Mouse (Mus musculus) adrenal gland, adult 18-20 months (tissue): ENCODE data around the gene Gpat2. TPM values are rescaled to one million over a fixed set of nuclear protein-coding genes. Genes with fewer than 3 reads are reported as not detected.

Experiments used
- DNase-seq, 2 experiments: peaks; one replicate each; pipeline ENCODE4 v3.0.0; 2021 to 2022; ENCODE audit warnings: low spot score in 2 of 2
- long read RNA-seq, 2 experiments: library from polyadenylated mRNA; stranded (forward); transcript quantifications; one replicate each; pipeline ENCODE4 v2.0.0; 2021
- total RNA-seq, 2 experiments: library from RNA; stranded (reverse); gene quantifications; 1 replicate in 1 of 2; 2 replicates in 1 of 2; pipeline ENCODE4 v1.2.3; 2021

The Gpat2 gene
- under 1 TPM in 1 of 2 experiments, not detected in 1; 0.19 TPM for total RNA-seq
- long read RNA-seq, experiment 1, partial matches to known transcripts, result 0 of 1 reads
- long read RNA-seq, experiment 1, other reads (novel, unspliced or antisense), result 1 of 1 reads
- long read RNA-seq, experiment 2, partial matches to known transcripts, result 0 of 1 reads
- long read RNA-seq, experiment 2, other reads (novel, unspliced or antisense), result 0 of 1 reads

DNA sequence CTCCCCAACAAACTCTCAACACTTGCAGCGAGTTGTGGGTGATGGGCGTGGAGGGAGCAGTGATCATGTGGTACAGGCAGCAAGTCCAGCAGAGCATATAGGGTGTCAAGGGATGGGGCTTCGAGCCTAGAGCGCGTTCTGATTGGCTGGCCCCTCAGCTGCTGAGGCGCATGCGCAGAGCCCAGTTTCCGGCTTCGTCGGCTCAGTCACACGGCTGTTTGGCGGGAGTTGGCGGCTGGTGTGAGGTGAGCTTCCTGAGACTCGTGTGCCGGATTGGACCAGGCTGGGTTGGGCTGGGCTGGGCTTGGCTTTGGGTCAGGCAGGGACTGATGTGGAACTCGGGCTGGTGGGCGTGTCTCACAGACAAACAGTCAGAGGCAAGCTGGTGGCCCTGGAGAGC lies at the start of gene Gpat2:
Gpat2 (plus strand) TSS at position 223 of the 400 bp plus-strand sequence.
- DNase-seq, result no peak

DNA sequence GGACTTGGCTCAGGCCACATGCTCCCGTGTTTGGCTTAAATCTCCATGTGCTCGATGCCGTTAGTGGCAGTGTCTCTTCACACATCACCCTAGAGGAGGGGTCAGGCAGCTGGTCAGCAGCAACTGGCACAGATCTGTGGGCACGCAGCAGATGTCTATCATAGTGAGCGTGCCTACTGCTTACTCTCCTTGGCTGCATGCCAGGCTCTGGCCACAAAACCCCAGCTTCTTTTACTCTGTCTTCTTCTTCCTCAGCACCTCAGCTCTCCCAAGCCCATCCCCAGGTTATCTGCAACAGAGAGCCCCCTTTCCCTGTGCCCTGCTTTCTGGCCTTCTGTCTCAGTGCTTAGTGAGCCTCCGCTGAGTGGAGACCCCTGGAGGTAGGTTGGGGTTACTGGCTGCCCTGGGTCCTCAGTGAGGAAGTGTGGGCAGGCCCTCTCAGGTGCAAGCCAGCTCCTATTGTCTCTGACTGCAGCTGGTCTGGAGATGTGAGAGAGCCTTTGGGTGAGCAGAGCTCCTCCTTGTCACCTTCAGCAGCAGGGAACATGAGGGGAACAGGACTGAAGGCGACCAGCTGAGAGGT lies 49.1 kb upstream of the Gpat2 start:
- DNase-seq, result no peak

DNA sequence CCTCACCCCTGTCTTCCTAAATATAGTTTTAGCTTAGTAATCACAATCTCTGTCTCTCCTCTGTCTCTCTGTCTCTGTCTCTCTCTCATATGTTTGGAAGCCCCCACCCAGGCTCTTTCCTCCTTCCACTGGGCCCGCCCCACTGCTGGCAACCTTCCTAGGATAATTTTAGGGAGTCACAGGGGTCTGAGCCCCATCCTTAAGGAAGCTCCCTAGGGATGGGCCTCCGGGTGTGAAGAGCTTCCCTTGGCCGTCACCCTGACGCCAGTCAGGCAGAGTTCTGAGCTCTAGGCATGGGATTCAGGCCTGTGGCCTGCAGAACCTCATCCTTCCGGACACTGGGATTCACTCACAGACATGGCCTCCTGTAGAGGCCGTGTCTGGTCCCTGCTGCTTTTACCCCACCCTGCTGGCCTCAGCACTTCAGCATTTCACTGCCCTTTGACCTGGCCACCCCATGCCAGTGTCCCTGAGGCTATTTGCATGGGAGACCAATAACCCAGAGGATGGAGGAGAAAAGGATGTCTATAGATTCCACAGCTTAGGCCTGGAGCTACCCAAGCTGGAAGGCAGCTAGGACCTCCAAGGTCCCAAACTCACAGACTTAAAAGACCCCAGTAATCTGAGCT lies 48.5 kb upstream of the Gpat2 start:
- DNase-seq, result no peak

DNA sequence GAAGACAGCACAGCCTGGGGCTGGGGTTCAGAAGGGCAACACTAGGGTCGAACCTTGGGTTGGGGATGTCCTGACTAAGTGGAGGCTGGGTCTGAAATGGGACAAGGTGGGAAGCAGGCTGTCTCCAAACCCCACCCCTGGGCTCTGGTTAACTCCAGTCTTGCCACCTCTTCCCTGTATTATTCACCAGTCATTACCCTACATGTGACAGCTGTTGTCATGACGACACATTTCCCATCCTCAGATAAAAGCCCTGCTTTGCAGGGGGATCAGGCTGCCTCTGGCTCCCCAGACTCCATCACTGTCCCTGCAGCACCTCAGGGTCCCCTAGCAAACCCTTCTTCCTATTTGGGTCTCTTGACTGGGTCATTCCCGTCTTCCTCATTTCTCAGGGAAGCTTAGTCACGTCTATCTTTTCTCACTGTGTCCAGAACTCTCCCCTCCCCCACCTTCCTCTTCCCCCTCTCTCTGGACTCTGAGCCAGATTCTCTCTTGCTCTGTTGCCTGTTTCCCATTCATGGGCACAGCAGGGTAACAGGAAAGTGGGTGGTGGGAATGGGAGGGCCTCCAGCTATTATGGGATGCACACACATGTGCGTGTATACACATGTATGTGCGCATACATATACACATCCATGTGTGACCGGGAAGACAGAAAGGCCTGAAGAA lies 46.9 kb upstream of the Gpat2 start:
- DNase-seq, result no peak

DNA sequence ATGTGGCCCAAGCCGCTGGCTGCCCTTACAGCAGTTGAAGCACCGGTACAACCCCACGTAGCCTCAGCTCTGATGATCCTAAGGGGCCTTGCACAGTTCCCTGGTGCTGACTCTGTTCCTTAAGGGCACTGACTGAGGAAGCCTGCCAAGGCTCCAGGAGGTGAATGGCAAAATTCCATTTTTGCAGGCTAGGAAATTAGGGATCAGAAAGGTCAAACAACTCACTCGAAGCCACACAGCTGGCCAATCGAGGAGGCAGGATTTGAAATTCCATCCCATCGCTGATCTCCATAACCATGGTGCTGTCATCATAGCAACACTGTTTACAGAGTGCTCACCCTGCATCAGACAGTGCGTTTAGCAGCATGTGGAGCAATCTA lies 46.4 kb upstream of the Gpat2 start:
- no peak for DNase-seq

DNA sequence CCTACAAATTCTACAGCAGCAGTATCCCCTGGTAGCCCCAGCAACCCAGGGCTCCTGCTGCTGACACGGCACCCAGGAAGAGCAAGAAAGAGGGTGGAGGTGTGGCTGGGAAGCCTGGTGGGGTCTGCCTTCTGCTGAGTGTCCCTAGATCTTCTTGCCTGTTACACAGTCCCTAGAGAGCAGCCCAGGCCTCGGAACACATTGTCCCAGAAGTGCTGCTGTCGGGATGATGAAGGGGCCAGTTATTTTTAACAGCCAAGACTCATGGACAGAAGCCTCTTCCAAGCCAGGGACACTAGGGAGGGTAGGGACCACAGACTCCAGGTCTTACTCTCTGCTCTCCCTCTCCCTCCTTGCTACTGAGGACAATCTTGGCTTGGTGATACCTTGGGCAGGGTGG lies 45.7 kb upstream of the Gpat2 start:
- DNase-seq, result no peak

DNA sequence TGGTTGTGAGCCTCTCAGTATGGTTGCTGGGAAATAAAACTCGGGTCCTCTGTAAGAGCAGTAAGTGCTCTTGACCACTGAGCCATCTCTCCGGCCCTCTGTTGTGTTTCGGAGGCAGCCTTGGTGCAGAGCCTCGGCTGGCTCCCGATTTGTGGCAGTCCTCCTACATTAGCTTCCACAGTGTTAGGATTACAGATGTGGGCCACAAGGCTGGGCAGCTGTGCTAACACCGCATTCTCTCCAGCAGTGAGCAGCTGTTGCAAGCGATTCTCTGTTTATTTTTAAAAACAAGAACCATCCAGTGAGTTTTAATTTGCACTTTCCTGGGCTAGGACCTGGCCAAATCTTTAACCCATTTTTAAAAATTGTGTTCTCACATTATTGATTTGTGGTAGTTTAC lies 41.1 kb upstream of the Gpat2 start:
- no peak for DNase-seq

DNA sequence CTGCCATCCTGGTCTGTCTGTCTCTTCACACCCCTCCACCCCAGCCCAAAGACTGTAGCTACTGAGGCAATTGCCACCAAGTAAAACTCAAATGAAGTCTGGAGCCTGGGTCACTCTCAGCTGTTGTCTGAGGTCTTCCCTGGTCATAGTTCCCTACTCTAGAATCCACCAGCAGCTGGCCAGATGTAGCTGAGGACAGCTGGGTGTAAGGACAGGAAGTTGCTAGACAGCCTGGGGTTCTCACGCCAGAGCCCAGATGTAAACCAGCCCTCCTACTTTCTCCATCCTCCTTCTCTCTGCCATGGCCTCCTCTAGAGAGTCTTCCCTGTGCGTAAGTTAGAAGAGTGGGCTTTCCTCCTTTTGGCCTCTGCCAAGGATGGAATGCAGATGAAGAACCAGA lies 37.5 kb upstream of the Gpat2 start:
- no peak for DNase-seq

DNA sequence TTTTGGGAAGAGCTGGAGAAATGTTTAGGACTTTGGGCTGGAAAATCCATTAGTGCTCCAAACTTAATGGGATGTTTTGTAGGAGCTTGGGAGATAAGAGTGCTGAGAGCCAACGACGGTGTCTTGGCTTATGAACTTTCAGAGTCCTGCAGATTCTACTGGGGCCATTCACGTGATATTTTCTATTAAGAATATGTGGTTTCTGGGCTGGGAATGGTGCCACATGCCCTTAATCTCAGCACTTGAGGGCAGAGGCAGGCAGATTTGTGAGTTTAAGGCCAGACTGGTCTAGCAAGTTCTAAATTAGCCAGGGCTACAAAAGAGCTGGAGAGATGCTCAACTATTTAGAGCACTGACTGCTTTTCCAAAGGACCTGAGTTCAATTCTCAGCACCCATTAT lies 34.6 kb upstream of the Gpat2 start:
- no peak for DNase-seq

DNA sequence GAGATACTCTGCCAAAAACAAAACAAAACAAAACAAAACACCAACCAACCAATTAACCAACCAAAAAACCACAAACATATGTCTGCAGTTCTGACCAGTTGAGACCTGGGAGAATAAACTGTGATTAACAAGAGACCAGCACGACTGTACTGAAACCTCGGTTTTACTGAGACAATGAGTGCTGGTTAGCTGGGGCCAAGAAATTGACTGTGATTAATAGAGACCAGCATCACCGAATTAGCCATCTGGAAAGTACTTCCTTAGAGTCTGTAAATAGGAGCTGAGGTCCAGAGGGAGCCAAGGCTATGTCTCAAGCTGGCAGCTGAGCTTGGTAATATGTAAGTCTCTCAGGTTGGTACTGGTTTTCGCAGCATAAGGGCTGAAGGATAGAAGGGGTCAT lies 34.2 kb upstream of the Gpat2 start:
- no peak for DNase-seq

DNA sequence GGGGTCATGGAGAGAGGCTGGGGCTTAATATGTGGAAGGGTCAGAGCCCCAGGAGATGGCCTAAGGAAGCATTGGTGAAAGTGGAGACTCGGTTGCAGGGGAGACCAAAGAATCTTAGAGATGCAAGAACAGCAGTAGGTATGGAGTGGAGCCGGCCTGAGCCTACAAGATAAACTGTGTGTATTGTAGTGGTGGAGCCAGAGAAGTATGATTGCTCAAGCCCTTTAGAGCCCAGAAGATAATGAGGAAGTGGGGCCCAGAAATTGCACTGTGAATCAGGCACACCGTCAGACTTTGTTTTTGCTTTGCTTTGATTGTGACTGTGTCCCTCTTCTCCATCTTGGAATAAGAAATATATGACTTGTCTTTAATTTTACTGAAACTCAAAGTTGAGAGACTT lies 33.7 kb upstream of the Gpat2 start:
- no peak for DNase-seq

DNA sequence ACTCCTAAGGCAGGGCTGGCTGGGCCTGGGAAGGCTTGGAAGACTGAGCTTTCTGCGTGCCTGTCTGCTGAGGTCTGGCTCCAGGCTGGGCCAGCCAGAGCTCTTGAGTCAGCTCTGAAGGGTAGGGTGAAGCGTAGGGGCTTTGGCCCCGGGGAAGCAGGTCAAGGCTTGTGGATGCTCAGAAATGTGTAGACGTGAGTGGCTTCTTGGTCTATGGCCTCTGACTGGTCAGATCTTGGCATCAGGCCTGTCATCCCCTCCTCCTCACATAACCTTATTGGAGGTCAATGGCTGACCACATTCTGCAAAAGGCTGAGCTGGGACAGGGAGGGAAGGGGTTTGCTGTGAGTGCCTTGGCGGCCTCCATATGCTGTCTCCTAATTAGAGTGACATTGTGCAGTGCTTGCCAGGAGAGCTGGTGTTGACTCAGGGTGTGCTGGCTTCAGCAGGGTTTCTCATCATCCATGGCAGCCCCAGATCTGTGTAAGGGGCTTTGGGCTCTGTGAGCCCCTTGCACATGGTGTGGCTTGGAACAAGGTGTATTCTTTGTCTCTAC lies 30.3 kb upstream of the Gpat2 start:
- peak in 1 of 2 experiments; percentile 22 for DNase-seq

DNA sequence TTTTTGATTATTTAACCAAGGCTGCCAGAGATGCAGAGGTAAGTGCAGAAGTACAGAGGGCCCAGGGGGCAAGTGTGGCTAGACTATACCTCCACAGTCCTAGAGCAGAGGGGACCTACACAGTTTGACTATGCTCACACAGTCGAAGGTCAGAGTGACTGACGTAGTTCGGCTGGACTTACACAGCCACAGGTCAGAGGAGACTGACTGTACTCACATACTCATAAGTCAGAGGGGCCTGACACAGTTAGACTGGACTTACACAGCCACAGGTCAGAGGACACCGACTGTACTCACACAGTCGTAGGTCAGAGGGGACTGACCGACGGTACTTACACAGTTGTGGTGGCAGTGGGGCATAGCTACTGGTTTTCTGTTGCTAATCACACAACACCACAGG lies 26.3 kb upstream of the Gpat2 start:
- DNase-seq, result no peak

DNA sequence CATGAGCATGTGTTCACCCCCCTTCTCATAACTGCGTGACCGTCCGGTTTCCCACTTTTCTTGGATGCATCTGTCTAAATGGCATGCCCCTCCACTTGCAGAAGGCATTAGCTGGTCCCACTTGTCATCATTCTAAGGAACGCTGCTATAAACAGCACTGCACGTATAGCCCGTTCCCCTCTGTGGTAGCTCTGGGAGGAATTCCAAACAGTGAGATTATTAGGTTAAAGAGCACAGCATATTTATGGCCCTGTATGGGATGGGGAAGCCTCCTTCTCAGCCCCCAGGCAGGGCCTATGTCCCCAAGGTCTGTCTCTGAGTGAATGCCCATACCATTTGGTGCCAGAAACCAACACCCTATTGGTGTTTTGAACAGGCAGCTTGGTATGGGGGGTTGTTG lies 13.9 kb upstream of the Gpat2 start:
- DNase-seq, result no peak

DNA sequence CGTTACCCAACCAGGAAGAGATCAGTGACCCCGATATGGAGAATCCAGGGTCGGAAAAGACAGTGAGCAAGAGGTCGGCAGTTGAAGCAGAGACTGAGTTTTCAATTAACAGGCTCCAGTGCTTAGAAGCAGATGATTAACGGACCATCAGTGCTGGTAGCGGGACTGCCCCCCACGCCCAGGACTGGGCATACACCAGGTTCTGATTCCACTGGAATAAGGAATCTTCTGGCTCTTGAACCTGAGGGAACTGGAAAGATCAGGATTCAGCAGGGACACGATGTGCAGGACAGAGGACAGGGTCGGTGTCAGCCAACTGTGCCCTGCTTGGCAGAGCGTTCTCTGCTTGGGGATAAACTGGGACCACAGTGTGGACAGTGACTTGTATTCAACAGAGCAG lies 9.2 kb upstream of the Gpat2 start:
- DNase-seq, result no peak

DNA sequence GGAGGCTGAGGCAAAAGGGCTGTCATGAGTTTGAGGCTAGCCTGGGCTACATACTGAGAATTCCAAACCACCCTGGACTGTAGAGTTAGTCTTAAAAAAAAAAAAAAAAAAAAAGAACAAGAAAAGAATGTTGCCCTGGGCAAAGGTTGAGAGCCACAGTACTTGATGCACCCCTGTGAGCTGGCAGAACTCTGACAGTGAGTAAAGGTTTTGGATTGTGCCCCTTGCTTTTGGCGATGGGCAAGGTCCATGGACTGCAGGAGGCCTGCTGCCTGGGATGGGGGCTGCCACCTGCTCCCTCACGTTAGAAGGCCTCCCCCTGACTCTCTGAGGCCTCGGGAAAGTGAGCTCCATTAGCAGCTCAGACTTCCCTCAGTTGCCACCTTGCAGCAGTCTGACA lies 8.3 kb upstream of the Gpat2 start:
- DNase-seq, result no peak

DNA sequence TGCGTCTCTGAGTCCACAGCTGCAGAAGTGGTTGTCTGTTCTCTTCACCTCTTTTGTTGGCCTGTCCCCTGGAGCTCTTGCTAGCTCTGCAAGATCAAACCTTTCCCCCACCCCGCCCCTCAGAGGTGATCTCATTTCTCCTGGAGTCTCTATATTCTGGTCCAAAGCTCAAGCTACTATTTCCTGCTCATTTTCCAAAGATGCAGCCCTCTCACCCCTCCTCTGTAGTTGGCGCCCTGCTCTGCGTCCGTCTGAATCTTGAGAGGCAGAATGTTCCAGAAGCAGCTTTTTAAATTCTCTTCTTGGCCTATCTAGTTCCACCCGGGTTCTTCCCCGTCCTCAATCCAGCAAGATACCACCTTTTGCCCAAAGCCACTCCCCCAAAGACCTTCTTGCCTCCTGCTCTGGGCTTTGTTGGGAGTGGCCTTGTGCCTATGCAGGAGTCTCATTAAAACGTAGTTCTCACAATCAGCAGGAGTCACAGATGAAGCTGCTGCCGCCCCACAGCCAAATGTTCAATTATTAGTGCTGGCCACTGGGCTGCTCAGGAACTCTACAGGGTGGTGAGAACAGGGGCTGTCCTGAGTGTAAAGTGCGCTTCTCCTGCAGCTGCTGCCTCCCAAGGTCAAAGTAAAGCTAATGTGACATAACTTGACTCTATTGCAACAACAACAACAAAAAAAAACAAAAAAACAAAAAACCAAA lies 6.6 kb upstream of the Gpat2 start:
- DNase-seq, result no peak

DNA sequence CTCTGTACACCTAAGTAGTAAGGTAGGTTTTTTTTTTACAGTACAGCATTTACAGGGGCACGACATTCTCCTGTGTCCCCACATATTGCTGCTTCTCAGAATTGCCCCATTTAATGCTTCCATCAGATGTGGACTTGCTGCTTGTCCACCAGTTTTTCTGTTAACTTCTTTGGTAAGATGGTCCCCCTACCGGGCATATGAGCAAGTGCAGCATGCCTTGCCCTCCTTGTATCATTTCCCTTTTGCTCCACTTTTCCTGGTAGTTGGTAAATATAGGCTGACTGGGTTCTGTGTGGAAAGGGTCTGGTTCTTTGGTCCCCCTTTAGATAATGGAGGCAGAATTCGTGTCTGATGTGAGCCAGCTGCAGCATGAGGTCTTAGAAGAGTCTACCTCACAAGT lies 5.2 kb downstream of the Gpat2 start:
- DNase-seq, result no peak

DNA sequence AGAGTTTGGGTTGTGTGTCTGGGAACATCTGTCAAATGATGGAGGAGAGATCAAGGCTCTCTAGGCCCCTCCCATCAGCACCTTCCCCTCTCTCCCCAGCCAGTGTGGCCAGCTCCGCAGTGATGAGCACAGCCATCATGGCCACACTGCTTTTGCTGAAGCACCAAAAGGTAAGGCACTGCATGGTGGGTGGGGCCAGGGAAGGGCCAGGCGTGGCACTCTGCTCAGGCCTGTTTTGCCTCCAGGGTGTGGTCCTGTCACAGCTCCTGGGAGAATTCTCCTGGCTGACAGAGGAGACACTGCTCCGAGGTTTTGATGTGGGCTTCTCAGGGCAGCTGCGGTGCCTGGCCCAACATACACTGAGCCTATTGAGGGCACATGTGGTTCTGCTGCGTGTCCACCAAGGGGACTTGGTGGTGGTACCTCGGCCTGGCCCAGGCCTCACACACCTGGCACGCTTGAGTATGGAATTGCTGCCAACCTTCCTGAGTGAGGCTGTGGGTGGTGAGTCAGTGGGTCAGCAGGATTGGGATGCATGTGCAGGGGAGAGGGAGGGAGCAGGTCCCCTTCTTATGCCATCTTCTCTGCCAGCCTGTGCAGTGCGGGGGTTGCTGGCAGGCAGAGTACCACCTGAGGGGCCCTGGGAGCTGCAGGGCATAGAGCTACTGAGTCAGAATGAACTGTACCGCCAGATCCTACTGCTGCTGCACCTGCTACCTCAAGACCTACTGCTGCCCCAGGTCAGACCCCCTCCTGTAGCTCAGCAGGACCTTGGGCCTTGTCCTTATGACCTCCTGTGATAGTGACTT lies 8.7 kb downstream of the Gpat2 start:
- no peak for DNase-seq

DNA sequence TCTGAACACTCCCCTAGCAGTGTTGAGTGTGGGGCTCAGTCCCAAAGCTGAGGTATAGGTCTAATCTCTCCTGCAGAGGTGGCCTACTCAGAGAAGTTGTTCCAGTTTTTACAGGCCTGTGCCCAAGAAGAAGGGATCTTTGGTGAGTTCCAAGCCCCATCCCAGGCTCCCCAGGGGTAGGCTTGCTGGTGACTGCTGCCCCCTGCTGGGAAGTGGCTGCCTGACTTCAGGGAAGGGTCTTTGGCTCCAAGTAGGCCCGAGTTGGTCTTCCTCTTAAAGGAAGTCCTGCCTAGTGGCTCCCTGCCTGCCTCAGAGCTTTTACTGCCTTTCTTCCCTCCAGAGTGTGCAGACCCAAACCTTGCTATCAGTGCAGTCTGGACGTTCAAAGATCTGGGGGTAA lies 10.1 kb downstream of the Gpat2 start:
- peak; percentile 23 to 40 for DNase-seq

DNA sequence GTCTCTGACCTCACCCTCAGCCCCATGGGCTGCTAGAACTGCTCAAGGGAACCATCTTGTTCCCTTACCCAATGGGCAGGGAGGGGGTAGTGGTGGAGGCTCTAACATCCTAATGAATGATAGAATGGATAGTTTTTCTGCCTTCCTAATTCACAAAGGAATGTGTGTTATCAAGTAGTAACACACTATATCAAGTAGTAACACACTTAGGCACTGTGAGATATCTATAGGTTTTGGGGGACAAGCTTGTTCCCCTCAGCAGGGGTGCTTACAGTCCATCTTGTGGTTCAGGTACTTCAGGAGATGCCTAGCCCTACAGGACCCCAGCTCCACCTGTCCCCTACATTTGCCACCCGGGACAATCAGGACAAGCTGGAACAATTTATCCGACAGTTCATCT lies 10.6 kb downstream of the Gpat2 start:
- DNase-seq, result no peak
